Mouse (Mus musculus) embryonic facial prominence, embryonic 13.5 days (tissue): Measurements from ENCODE around the gene Zfp672. TPM values are rescaled to one million over a fixed set of nuclear protein-coding genes. Genes with fewer than 3 reads are reported as not detected.
"Not testable (repeated sequence)": the region's sequence is repeated elsewhere in the genome, so short reads cannot be mapped to it uniquely, and the experiment has no call there.

Source experiments
- ATAC-seq: fragments of 200-750 bp; cut with Nextera tagmentation; 2 replicates; pipeline ENCODE4 v1.8.0; 2017; ENCODE audit warnings: low read depth; ENCODE audit not compliant: insufficient number of reproducible peaks, insufficient read depth, low FRiP score, low TSS enrichment
- H3K27ac ChIP-seq: fragments of 300-500 bp; sonication (generic); 2 replicates; pipeline ENCODE4 v1.5.1; 2015; ENCODE audit warnings: moderate library complexity, mild to moderate bottlenecking, inconsistent platforms
- H3K27me3 ChIP-seq: fragments of 300-500 bp; sonication (generic); 2 replicates; pipeline ENCODE4 v1.6.1; 2015; ENCODE audit warnings: mild to moderate bottlenecking, inconsistent platforms
- H3K36me3 ChIP-seq: fragments of 300-500 bp; sonication (generic); 2 replicates; pipeline ENCODE4 v1.6.1; 2015; ENCODE audit warnings: mild to moderate bottlenecking, inconsistent platforms
- H3K4me1 ChIP-seq: fragments of 300-500 bp; sonication (generic); 2 replicates; pipeline ENCODE4 v1.6.1; 2015; ENCODE audit warnings: inconsistent platforms
- H3K4me2 ChIP-seq: fragments of 300-500 bp; sonication (generic); 2 replicates; pipeline ENCODE4 v1.6.1; 2015; ENCODE audit warnings: moderate library complexity, mild to moderate bottlenecking, inconsistent platforms
- H3K4me3 ChIP-seq: fragments of 300-500 bp; sonication (generic); 2 replicates; pipeline ENCODE4 v1.5.1; 2015; ENCODE audit warnings: mild to moderate bottlenecking, inconsistent platforms
- H3K9ac ChIP-seq: fragments of 300-500 bp; sonication (generic); 2 replicates; pipeline ENCODE4 v1.6.1; 2015; ENCODE audit warnings: mild to moderate bottlenecking, inconsistent platforms
- H3K9me3 ChIP-seq: fragments of 300-500 bp; sonication (generic); 2 replicates; pipeline ENCODE4 v1.6.1; 2016; ENCODE audit warnings: inconsistent platforms
- WGBS: fragments of 180-500 bp; shearing (Covaris S2); methylation state at CpG from one replicate; pipeline ENCODE4 v1.1.7; 2015; ENCODE audit warnings: mixed read lengths; 5-methylcytosine and 5-hydroxymethylcytosine counted together
- polyA plus RNA-seq: library from polyadenylated mRNA; unstranded; fragments of >200 nt; fragmentation: Nextera tagmentation; extraction: Ambion mirVana; gene quantifications from 2 replicates; pipeline ENCODE4 v1.2.1, GENCODE M21; 2015

Gene Zfp672
- polyA plus RNA-seq, result 41.2 and 41.9 TPM in 2 replicates

GRCm38 (mm10) chr11:58330276-58331148, at the start of gene Zfp672, which contains the start of gene Sh3bp5l:
Gene Zfp672, minus strand, starts transcription at chr11:58330339.
Gene Sh3bp5l, plus strand, starts transcription at chr11:58330724.
- under 1% methylated on average over 52 of the region's 52 CpGs for WGBS
- Histone ChIP-seq H3K27me3 (no peaks in the 10 kb centered on the region), H3K4me2 (peak within 1 kb of the TSS; percentile 95), H3K4me3 (peak within 1 kb of the TSS; percentile 83), H3K9ac (peak within 1 kb of the TSS; percentile 91), H3K4me1 (peaks cover 34% of the 10 kb centered on the region), H3K27ac (peak within 1 kb of the TSS; percentile 80), H3K36me3 (peaks cover 44% of the 10 kb centered on the region), H3K9me3 (no peaks in the 10 kb centered on the region)
- ATAC-seq, result peak; percentile 81

GRCm38 (mm10) chr11:58379516-58379915, 49.4 kb upstream of the Zfp672 start:
- H3K36me3 ChIP-seq, result no peaks in the 10 kb centered on the region
- no peaks in the 10 kb centered on the region for H3K27me3 ChIP-seq
- no peak overlapping the region for H3K9ac ChIP-seq
- no peaks in the 10 kb centered on the region for H3K4me1 ChIP-seq
- WGBS, result 83% methylated on average over 1 of the region's 1 CpGs
- no peak overlapping the region for H3K4me2 ChIP-seq
- no peak overlapping the region for H3K4me3 ChIP-seq
- no peak overlapping the region for H3K27ac ChIP-seq
- H3K9me3 ChIP-seq, result no peaks in the 10 kb centered on the region
- ATAC-seq, result no peak

GRCm38 (mm10) chr11:58378763-58379278, 48.7 kb upstream of the Zfp672 start, which contains the start of gene Lypd8:
Gene Lypd8, plus strand, starts transcription at chr11:58379043.
- ATAC-seq, result no peak
- Histone ChIP-seq H3K27ac (no peak within 1 kb of the TSS), H3K27me3 (no peaks in the 10 kb centered on the region), H3K4me3 (no peak within 1 kb of the TSS), H3K4me2 (no peak within 1 kb of the TSS), H3K9ac (no peak within 1 kb of the TSS), H3K9me3 (no peaks in the 10 kb centered on the region), H3K36me3 (no peaks in the 10 kb centered on the region), H3K4me1 (no peaks in the 10 kb centered on the region)
- 87% methylated on average over 3 of the region's 3 CpGs for WGBS

- no peaks in the 10 kb centered on the region for H3K27me3 ChIP-seq
- no peak overlapping the region for H3K4me3 ChIP-seq
- H3K4me1 ChIP-seq, result no peaks in the 10 kb centered on the region
- H3K36me3 ChIP-seq, result no peaks in the 10 kb centered on the region
- H3K9ac ChIP-seq, result no peak overlapping the region
- no peak overlapping the region for H3K4me2 ChIP-seq
- 75% methylated on average over 1 of the region's 1 CpGs for WGBS
- no peak overlapping the region for H3K27ac ChIP-seq
- H3K9me3 ChIP-seq, result no peaks in the 10 kb centered on the region
- ATAC-seq, result no peak
Observed at GRCm38 (mm10) chr11:58377686-58378085, 47.5 kb upstream of the Zfp672 start.

GRCm38 (mm10) chr11:58377273-58377672, 47.1 kb upstream of the Zfp672 start:
- ATAC-seq, result no peak
- no peaks in the 10 kb centered on the region for H3K27me3 ChIP-seq
- no peaks in the 10 kb centered on the region for H3K4me1 ChIP-seq
- H3K9ac ChIP-seq, result no peak overlapping the region
- no peak overlapping the region for H3K27ac ChIP-seq
- H3K4me2 ChIP-seq, result no peak overlapping the region
- WGBS, result 90% methylated on average over 2 of the region's 2 CpGs
- no peaks in the 10 kb centered on the region for H3K9me3 ChIP-seq
- H3K4me3 ChIP-seq, result no peak overlapping the region
- H3K36me3 ChIP-seq, result no peaks in the 10 kb centered on the region

- not testable (repeated sequence) for H3K36me3 ChIP-seq, H3K27ac ChIP-seq, H3K4me3 ChIP-seq, H3K27me3 ChIP-seq, H3K9me3 ChIP-seq, ATAC-seq, H3K4me1 ChIP-seq, H3K4me2 ChIP-seq, H3K9ac ChIP-seq
- WGBS, result no CpG with 5 or more reads among the region's 6 CpGs
Observed at GRCm38 (mm10) chr11:58366191-58366590, 36.1 kb upstream of the Zfp672 start.

GRCm38 (mm10) chr11:58364454-58364853, 34.3 kb upstream of the Zfp672 start:
- no peak overlapping the region for H3K4me2 ChIP-seq
- no peaks in the 10 kb centered on the region for H3K27me3 ChIP-seq
- 75% methylated on average over 3 of the region's 3 CpGs for WGBS
- H3K27ac ChIP-seq, result no peak overlapping the region
- H3K9ac ChIP-seq, result no peak overlapping the region
- no peak overlapping the region for H3K4me3 ChIP-seq
- no peaks in the 10 kb centered on the region for H3K4me1 ChIP-seq
- no peaks in the 10 kb centered on the region for H3K9me3 ChIP-seq
- no peak for ATAC-seq
- no peaks in the 10 kb centered on the region for H3K36me3 ChIP-seq

- not testable (repeated sequence) for H3K9me3 ChIP-seq, H3K4me3 ChIP-seq
- WGBS, result no CpG with 5 or more reads among the region's 6 CpGs
Observed at GRCm38 (mm10) chr11:58362562-58362961, 32.4 kb upstream of the Zfp672 start.

GRCm38 (mm10) chr11:58357844-58358534, 27.9 kb upstream of the Zfp672 start:
- Histone ChIP-seq H3K4me1 (no peaks in the 10 kb centered on the region), H3K9ac (no peak overlapping the region), H3K4me3 (no peak overlapping the region), H3K4me2 (no peak overlapping the region), H3K27me3 (no peaks in the 10 kb centered on the region), H3K9me3 (no peaks in the 10 kb centered on the region), H3K36me3 (no peaks in the 10 kb centered on the region), H3K27ac (no peak overlapping the region)
- WGBS, result 80% methylated on average over 6 of the region's 6 CpGs
- no peak for ATAC-seq

More at GRCm38 (mm10) chr11:58362562-58362961, 32.4 kb upstream of the Zfp672 start:
- not testable (repeated sequence) for ATAC-seq, H3K4me2 ChIP-seq, H3K36me3 ChIP-seq, H3K4me1 ChIP-seq, H3K27me3 ChIP-seq, H3K27ac ChIP-seq, H3K9ac ChIP-seq

GRCm38 (mm10) chr11:58357042-58357441, 26.9 kb upstream of the Zfp672 start:
- ATAC-seq, result no peak
- H3K9ac ChIP-seq, result no peak overlapping the region
- H3K4me3 ChIP-seq, result no peak overlapping the region
- H3K27ac ChIP-seq, result no peak overlapping the region
- no peaks in the 10 kb centered on the region for H3K36me3 ChIP-seq
- H3K4me2 ChIP-seq, result no peak overlapping the region
- no peaks in the 10 kb centered on the region for H3K4me1 ChIP-seq
- H3K27me3 ChIP-seq, result no peaks in the 10 kb centered on the region
- H3K9me3 ChIP-seq, result no peaks in the 10 kb centered on the region
- 92% methylated on average over 3 of the region's 3 CpGs for WGBS

GRCm38 (mm10) chr11:58354927-58355326, 24.8 kb upstream of the Zfp672 start:
- H3K27ac ChIP-seq, result no peak overlapping the region
- no peak overlapping the region for H3K9ac ChIP-seq
- H3K4me2 ChIP-seq, result no peak overlapping the region
- no peaks in the 10 kb centered on the region for H3K4me1 ChIP-seq
- no peaks in the 10 kb centered on the region for H3K9me3 ChIP-seq
- no peaks in the 10 kb centered on the region for H3K27me3 ChIP-seq
- WGBS, result 76% methylated on average over 3 of the region's 3 CpGs
- no peak overlapping the region for H3K4me3 ChIP-seq
- ATAC-seq, result no peak
- no peaks in the 10 kb centered on the region for H3K36me3 ChIP-seq
